Mouse (Mus musculus) hindbrain, embryonic 12.5 days (tissue): ENCODE data around the gene Fam234a. TPM values are rescaled to one million over a fixed set of nuclear protein-coding genes. Genes with fewer than 3 reads are reported as not detected.
"Not testable (repeated sequence)": the region's sequence is repeated elsewhere in the genome, so short reads cannot be mapped to it uniquely, and the experiment has no call there.

ENCODE experiments used
- ATAC-seq: fragments of 200-750 bp; cut with Nextera tagmentation; 2 replicates; pipeline ENCODE4 v1.8.0; 2017; ENCODE audit warnings: moderate TSS enrichment; ENCODE audit not compliant: low FRiP score
- H3K27ac ChIP-seq: fragments of 300-500 bp; sonication (generic); 2 replicates; pipeline ENCODE4 v1.5.1; 2016; ENCODE audit warnings: mild to moderate bottlenecking
- H3K27me3 ChIP-seq: fragments of 300-500 bp; sonication (generic); 2 replicates; pipeline ENCODE4 v1.6.1; 2016; ENCODE audit warnings: mild to moderate bottlenecking
- H3K36me3 ChIP-seq: fragments of 300-500 bp; sonication (generic); 2 replicates; pipeline ENCODE4 v1.6.1; 2016; ENCODE audit warnings: mild to moderate bottlenecking
- H3K4me1 ChIP-seq: fragments of 300-500 bp; sonication (generic); 2 replicates; pipeline ENCODE4 v1.6.1; 2016
- H3K4me2 ChIP-seq: fragments of 300-500 bp; sonication (generic); replicated peaks from 2 replicates; pipeline ENCODE4 v1.6.1; 2016; ENCODE audit warnings: mild to moderate bottlenecking
- H3K4me3 ChIP-seq: fragments of 300-500 bp; sonication (generic); 2 replicates; pipeline ENCODE4 v1.5.1; 2016; ENCODE audit warnings: mild to moderate bottlenecking
- H3K9ac ChIP-seq: fragments of 300-500 bp; sonication (generic); 2 replicates; pipeline ENCODE4 v1.6.1; 2016; ENCODE audit warnings: mild to moderate bottlenecking, moderate library complexity
- H3K9me3 ChIP-seq: fragments of 300-500 bp; sonication (generic); replicated peaks from 2 replicates; pipeline ENCODE4 v1.6.1; 2016; ENCODE audit warnings: mild to moderate bottlenecking
- WGBS: fragments of 180-500 bp; shearing (Covaris S2); methylation state at CpG from one replicate; pipeline ENCODE4 v1.1.7; 2016; 5-methylcytosine and 5-hydroxymethylcytosine counted together
- polyA plus RNA-seq: library from polyadenylated mRNA; unstranded; fragments of >200 nt; fragmentation: Nextera tagmentation; extraction: Ambion mirVana; gene quantifications from 2 replicates; pipeline ENCODE4 v1.2.1, GENCODE M21; 2016

The Fam234a gene
- polyA plus RNA-seq, 1 experiment from 2014 or later: 37.9 TPM

DNA sequence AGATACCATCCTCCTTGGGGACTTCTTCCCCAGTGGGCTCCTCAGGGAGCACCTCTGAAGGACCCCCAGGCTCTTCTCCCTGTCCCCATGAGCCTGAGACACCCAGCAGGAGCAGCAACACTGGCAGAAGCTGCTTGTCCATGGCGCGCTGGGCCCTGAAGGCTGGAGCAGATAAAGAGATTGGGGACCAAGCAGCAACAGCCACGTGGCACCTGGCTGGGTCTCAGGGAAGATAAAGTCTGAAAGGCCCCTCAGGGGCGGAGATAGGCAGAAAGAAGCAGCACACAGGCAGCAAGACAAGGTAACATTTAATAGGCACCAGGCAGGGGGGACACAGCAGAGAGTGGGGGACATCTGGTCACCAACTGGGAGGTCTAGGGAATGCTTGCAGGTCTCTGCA is 45.1 kb downstream of the Fam234a start, which contains the start of gene Pdia2:
Gene Pdia2 (minus strand): TSS at position 196 of the 400 bp plus-strand sequence.
- 77% methylated on average over 4 of the region's 4 CpGs for WGBS
- Histone ChIP-seq H3K27me3 (peaks cover 53% of the 10 kb centered on the region), H3K9me3 (peaks cover 4% of the 10 kb centered on the region; the same call in 1 of the 2 replicates), H3K4me2 (0 out of 2 replicates have a peak within 1 kb of the TSS, but pooled peaks have one; percentile 95), H3K4me3 (no peak within 1 kb of the TSS), H3K36me3 (peaks cover 44% of the 10 kb centered on the region), H3K4me1 (peaks cover 27% of the 10 kb centered on the region), H3K9ac (no peak within 1 kb of the TSS), H3K27ac (no peak within 1 kb of the TSS)
- ATAC-seq: no peak

DNA sequence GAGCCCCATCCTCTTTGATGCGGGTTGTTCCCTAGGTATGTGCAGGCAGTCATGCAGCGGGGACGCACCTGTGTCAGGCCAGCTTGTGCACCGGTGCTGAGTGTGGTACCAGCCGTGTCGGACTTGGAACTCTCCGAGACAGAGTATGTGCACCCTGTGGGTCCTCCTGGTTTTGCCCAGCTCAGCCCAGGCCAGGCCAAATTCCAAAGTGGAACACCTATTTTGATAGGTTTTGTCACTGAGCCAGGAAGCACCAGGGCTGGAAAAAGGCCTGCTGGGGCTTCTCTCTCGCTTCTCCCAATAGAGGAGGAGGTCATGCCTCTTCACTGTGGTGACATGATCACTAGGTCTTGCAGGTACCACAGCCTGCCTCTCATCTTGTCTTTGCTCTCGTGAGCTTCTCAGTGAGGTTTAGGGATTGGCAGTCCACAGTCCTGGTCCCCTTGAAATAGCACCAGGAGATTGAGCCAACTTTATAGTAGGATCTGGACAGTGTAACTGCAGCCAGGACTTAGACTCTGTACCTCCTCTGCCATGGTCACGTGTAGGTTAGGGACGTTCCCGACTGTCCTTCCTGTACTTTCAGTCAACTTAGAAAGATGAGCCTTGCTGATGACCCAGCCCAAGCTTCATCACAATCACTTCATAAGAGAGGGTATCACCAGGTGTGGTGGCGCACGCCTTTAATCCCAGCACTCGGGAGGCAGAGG is 51.4 kb downstream of the Fam234a start:
- ATAC-seq: no peak
- H3K9me3 ChIP-seq: no peaks in the 10 kb centered on the region
- no peak overlapping the region for H3K4me3 ChIP-seq
- H3K27ac ChIP-seq: no peak overlapping the region
- no peak overlapping the region for H3K4me2 ChIP-seq
- no peaks in the 10 kb centered on the region for H3K27me3 ChIP-seq
- no peak overlapping the region for H3K9ac ChIP-seq
- H3K4me1 ChIP-seq: no peaks in the 10 kb centered on the region
- 98% methylated on average over 15 of the region's 15 CpGs for WGBS
- peaks cover 96% of the 10 kb centered on the region for H3K36me3 ChIP-seq

DNA sequence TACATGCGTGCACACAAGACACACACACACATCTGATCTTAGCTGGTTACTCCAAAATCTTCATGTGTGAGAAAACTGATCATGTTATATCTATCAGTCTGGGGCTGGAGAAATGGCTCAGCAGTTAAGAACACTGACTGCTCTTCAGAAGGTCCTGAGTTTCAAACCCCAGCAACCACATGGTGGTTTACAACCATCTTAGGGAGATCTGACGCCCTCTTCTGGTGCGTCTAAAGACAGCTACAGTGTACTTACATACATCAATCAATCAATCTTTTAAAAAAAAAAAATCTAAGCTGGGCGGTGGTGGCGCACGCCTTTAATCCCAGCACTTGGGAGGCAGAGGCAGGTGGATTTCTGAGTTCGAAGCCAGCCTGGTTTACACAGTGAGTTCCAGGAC is 52.6 kb downstream of the Fam234a start:
- peaks cover 91% of the 10 kb centered on the region for H3K36me3 ChIP-seq
- H3K4me2 ChIP-seq, H3K4me1 ChIP-seq, H3K9me3 ChIP-seq, H3K27ac ChIP-seq, H3K9ac ChIP-seq, ATAC-seq, H3K27me3 ChIP-seq, H3K4me3 ChIP-seq: not testable (repeated sequence)
- 92% methylated on average over 7 of the region's 7 CpGs for WGBS

- 97% methylated on average over 11 of the region's 11 CpGs for WGBS
- Histone ChIP-seq H3K36me3 (peaks cover 86% of the 10 kb centered on the region), H3K4me1 (no peaks in the 10 kb centered on the region), H3K9ac (no peak overlapping the region), H3K27ac (no peak overlapping the region), H3K4me2 (no peak overlapping the region), H3K4me3 (no peak overlapping the region), H3K27me3 (no peaks in the 10 kb centered on the region), H3K9me3 (no peaks in the 10 kb centered on the region)
- ATAC-seq: no peak
These were observed 55.8 kb downstream of the Fam234a start for GRCm38 (mm10) chr17:26188091-26188805.

DNA sequence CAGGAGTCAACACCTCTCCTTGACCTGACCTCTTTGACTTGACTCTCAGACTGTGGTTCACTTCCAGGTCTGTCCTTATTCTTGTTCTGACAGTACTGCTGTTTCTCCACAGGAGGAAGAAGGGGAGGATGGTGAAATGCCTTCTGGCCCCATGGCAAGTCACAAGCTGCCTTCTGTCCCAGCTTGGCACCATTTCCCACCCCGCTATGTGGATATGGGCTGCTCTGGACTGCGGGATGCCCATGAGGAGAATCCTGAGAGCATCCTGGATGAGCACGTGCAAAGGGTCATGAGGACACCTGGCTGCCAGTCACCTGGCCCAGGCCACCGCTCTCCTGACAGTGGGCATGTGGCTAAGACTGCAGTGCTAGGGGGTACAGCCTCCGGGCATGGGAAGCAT is 56.5 kb downstream of the Fam234a start:
- Histone ChIP-seq H3K4me2 (no peak overlapping the region), H3K36me3 (peaks cover 88% of the 10 kb centered on the region), H3K4me1 (no peaks in the 10 kb centered on the region), H3K9me3 (no peaks in the 10 kb centered on the region), H3K27ac (no peak overlapping the region), H3K9ac (no peak overlapping the region), H3K27me3 (no peaks in the 10 kb centered on the region), H3K4me3 (no peak overlapping the region)
- WGBS: over 99% methylated on average over 5 of the region's 5 CpGs
- no peak for ATAC-seq

DNA sequence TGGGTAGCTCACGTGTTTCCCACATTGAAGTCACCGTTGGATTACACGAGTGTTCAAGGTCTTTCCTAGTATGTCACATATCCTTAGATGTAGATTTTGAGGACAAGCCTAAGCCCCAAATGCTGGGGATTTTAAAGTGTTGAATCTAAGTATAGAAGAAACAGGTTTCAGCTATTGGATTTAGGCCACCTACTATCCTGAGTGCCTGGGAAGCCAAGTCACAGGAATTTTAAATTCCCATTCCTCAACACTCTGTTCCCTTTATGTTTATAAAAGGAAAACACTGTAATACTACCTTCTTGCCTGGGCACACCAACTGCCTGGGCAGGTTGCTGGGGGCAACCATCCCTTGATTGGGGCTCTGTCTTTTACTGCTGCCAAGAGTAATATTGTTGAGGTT is 62.9 kb downstream of the Fam234a start:
- ATAC-seq: no peak
- 94% methylated on average over 3 of the region's 3 CpGs for whole genome bisulfite sequencing
- Histone ChIP-seq H3K36me3 (peaks cover 54% of the 10 kb centered on the region), H3K4me3 (no peak overlapping the region), H3K9ac (no peak overlapping the region), H3K4me1 (no peaks in the 10 kb centered on the region), H3K27ac (no peak overlapping the region), H3K9me3 (no peaks in the 10 kb centered on the region), H3K27me3 (no peaks in the 10 kb centered on the region), H3K4me2 (no peak overlapping the region)

GRCm38 (mm10) chr17:26178611-26179010 is 65.4 kb downstream of the Fam234a start:
- Histone ChIP-seq H3K36me3 (peaks cover 48% of the 10 kb centered on the region), H3K9ac (no peak overlapping the region), H3K27ac (no peak overlapping the region), H3K27me3 (no peaks in the 10 kb centered on the region), H3K9me3 (no peaks in the 10 kb centered on the region), H3K4me2 (no peak overlapping the region), H3K4me1 (no peaks in the 10 kb centered on the region), H3K4me3 (no peak overlapping the region)
- ATAC-seq: no peak

DNA sequence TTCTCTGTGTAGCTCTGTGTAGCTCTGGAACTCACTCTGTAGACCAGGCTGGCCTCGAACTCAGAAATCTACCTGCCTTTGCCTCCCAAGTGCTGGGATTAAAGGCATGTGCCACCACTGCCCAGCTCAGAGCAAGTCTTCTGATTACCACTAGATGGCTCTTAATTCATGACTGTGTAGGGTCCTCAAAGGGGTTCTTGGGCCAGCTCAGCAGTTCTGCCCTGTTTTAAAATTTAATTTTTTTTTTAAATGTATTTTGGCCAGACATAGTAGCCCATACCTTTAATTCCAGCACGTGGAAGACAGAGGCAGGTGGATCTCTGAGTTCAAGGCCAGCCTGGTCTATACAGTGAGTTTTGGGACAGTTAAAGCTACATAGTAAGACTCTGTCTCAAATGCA is 68.8 kb downstream of the Fam234a start:
- not testable (repeated sequence) for H3K9me3 ChIP-seq, H3K27me3 ChIP-seq, ATAC-seq, H3K4me3 ChIP-seq, H3K27ac ChIP-seq, H3K9ac ChIP-seq, H3K4me2 ChIP-seq, H3K4me1 ChIP-seq
- 94% methylated on average over 2 of the region's 2 CpGs for WGBS
- peaks cover 36% of the 10 kb centered on the region for H3K36me3 ChIP-seq

DNA sequence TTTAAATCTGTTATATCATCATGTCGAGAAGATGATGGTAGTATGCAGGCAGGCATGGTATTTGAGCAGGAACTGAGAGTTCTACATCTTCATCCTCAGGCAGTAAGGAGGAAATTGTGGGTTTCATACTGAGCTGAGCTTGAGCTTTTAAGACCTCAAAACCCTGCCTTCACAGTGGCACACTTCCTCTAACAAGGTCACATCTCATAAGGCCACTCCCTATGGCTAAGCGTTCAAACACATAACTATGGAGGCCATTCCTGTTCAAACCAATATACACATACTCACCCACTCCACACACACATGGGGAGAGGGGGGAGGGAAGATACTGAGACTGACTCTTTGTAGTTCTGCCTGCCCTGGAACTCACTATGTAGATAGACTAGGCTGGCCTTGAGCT is 76.0 kb downstream of the Fam234a start:
- H3K36me3 ChIP-seq: no peaks in the 10 kb centered on the region
- 90% methylated on average over 2 of the region's 2 CpGs for WGBS
- H3K4me3 ChIP-seq: no peak overlapping the region
- no peak overlapping the region for H3K27ac ChIP-seq
- ATAC-seq: no peak
- H3K27me3 ChIP-seq: no peaks in the 10 kb centered on the region
- H3K9ac ChIP-seq: no peak overlapping the region
- H3K4me1 ChIP-seq: no peaks in the 10 kb centered on the region
- H3K9me3 ChIP-seq: no peaks in the 10 kb centered on the region
- no peak overlapping the region for H3K4me2 ChIP-seq

DNA sequence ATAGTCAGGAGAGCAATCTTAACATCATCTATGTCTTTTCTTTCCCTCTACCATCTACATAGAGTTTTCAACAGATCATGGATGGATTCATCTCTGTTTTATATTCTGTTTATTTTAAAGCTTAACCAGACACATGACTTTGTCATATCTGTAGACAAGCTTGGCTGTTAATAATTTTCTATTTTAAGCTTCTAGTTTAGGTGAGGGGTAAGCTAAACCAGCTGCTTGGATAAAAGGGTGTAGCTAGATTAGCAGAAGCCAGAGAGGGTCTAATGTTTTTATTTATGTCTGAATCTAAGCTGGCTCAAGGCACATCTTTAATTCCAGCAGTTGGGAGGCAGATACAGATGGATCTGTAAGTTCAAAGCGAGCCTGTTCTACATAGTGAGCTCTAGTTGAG is 81.3 kb downstream of the Fam234a start:
- no peak overlapping the region for H3K9ac ChIP-seq
- H3K4me2 ChIP-seq: no peak overlapping the region
- no peaks in the 10 kb centered on the region for H3K4me1 ChIP-seq
- H3K4me3 ChIP-seq: no peak overlapping the region
- 96% methylated on average over 1 of the region's 1 CpGs for WGBS
- no peaks in the 10 kb centered on the region for H3K9me3 ChIP-seq
- H3K36me3 ChIP-seq: no peaks in the 10 kb centered on the region
- H3K27ac ChIP-seq: no peak overlapping the region
- ATAC-seq: no peak
- no peaks in the 10 kb centered on the region for H3K27me3 ChIP-seq
